Mouse (Mus musculus) neural tube, embryonic 11.5 days (tissue): ENCODE measurements at regions not wholly inside any gene's neighbourhood (a gene's known extent, or its start where the extent isn't known, plus 50 kb on each side); places are given as distances from the start of the nearest gene placed in this dataset.
"Not testable (repeated sequence)": the region's sequence is repeated elsewhere in the genome, so short reads cannot be mapped to it uniquely, and the experiment has no call there.

Experiments
- ATAC-seq: fragments of 200-750 bp; cut with Nextera tagmentation; 2 replicates; pipeline ENCODE4 v1.8.0; 2017; ENCODE audit warnings: moderate number of reproducible peaks, mild to moderate bottlenecking, moderate TSS enrichment, moderate library complexity; ENCODE audit not compliant: insufficient read depth, low FRiP score, low TSS enrichment
- DNase-seq: peaks from one replicate; pipeline ENCODE4 v3.0.0-alpha.2; 2015; ENCODE audit warnings: low spot score
- H3K27ac ChIP-seq: fragments of 300-500 bp; sonication (generic); 2 replicates; pipeline ENCODE4 v1.5.1; 2014; ENCODE audit warnings: low read depth, mild to moderate bottlenecking, low read length
- H3K27me3 ChIP-seq: fragments of 300-500 bp; sonication (generic); 2 replicates; pipeline ENCODE4 v1.6.1; 2014; ENCODE audit warnings: mild to moderate bottlenecking, low read length, mixed read lengths; ENCODE audit not compliant: control insufficient read depth, insufficient read depth
- H3K36me3 ChIP-seq: fragments of 300-500 bp; sonication (generic); 2 replicates; pipeline ENCODE4 v1.6.1; 2014; ENCODE audit warnings: mild to moderate bottlenecking, low read length, moderate library complexity, mixed read lengths; ENCODE audit not compliant: control insufficient read depth, insufficient read depth
- H3K4me1 ChIP-seq: fragments of 300-500 bp; sonication (generic); 2 replicates; pipeline ENCODE4 v1.6.1; 2014; ENCODE audit warnings: low read length, mixed read lengths; ENCODE audit not compliant: control insufficient read depth, insufficient read depth
- H3K4me2 ChIP-seq: fragments of 300-500 bp; sonication (generic); 2 replicates; pipeline ENCODE4 v1.6.1; 2014; ENCODE audit warnings: low read depth, mild to moderate bottlenecking, moderate library complexity
- H3K4me3 ChIP-seq: fragments of 300-500 bp; sonication (generic); 2 replicates; pipeline ENCODE4 v1.5.1; 2014; ENCODE audit warnings: low read depth, low read length
- H3K9ac ChIP-seq: fragments of 300-500 bp; sonication (generic); 2 replicates; pipeline ENCODE4 v1.6.1; 2014; ENCODE audit warnings: mild to moderate bottlenecking, low read length
- H3K9me3 ChIP-seq: fragments of 300-500 bp; sonication (generic); 2 replicates; pipeline ENCODE4 v1.6.1; 2016; ENCODE audit warnings: low read length; ENCODE audit not compliant: control insufficient read depth
- WGBS: fragments of 180-500 bp; shearing (Covaris S2); extraction: QIAGEN DNeasy Blood & Tissue Kit; methylation state at CpG from one replicate; pipeline ENCODE4 v1.1.7; 2014; 5-methylcytosine and 5-hydroxymethylcytosine counted together

DNA sequence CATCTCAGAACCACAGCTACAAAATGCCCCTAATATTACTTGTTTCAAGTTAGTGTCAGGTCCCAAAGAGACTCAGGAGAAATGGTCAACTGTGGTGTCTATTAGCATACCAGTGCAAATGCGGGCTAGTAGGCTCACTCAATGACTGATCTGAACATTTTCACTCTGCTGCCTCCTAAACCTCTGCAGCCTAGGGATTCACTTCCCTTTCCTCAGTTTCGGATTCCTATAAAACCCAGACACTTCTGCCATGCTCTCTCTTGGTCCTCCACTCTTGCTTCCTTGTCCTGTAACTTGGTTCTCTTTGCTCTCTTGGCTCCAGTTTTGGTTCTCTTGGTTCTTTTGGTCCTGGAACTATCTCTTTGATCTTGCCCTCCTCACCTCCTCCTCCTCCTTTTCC is 206.3 kb upstream of the Spef2 start:
- Histone ChIP-seq H3K36me3 (no peaks in the 10 kb centered on the region), H3K4me1 (no peaks in the 10 kb centered on the region), H3K4me3 (no peak overlapping the region), H3K9ac (no peak overlapping the region), H3K9me3 (no peaks in the 10 kb centered on the region), H3K4me2 (no peak overlapping the region), H3K27ac (no peak overlapping the region), H3K27me3 (no peaks in the 10 kb centered on the region)
- ATAC-seq (no peak), DNase-seq (no peak)
- WGBS: 88% methylated on average over 2 of the region's 2 CpGs

DNA sequence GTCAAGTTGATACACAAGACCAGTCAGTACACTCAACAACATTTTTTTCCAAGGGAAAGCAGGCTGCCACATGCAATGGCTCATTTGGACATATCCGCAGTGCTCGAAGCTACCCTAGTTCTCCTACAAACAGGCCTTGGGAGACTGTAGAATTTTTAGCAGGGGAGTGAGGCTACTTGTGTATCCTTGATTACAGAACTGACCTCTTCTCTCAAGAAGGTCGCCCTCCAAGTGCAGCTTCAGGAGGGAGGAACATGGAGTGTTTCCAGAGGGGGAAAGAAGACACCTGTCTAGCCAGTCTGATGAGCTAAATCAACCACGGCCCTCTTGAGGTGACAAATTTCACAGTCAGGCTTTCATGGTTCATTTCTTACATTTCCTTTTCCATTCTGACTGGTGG is 202.0 kb upstream of the Prlr start:
- Histone ChIP-seq H3K9me3 (no peaks in the 10 kb centered on the region), H3K4me2 (no peak overlapping the region), H3K9ac (no peak overlapping the region), H3K27ac (no peak overlapping the region), H3K4me3 (no peak overlapping the region), H3K4me1 (no peaks in the 10 kb centered on the region), H3K27me3 (no peaks in the 10 kb centered on the region), H3K36me3 (no peaks in the 10 kb centered on the region)
- no peak for DNase-seq
- no peak for ATAC-seq
- 72% methylated on average over 4 of the region's 4 CpGs for WGBS

DNA sequence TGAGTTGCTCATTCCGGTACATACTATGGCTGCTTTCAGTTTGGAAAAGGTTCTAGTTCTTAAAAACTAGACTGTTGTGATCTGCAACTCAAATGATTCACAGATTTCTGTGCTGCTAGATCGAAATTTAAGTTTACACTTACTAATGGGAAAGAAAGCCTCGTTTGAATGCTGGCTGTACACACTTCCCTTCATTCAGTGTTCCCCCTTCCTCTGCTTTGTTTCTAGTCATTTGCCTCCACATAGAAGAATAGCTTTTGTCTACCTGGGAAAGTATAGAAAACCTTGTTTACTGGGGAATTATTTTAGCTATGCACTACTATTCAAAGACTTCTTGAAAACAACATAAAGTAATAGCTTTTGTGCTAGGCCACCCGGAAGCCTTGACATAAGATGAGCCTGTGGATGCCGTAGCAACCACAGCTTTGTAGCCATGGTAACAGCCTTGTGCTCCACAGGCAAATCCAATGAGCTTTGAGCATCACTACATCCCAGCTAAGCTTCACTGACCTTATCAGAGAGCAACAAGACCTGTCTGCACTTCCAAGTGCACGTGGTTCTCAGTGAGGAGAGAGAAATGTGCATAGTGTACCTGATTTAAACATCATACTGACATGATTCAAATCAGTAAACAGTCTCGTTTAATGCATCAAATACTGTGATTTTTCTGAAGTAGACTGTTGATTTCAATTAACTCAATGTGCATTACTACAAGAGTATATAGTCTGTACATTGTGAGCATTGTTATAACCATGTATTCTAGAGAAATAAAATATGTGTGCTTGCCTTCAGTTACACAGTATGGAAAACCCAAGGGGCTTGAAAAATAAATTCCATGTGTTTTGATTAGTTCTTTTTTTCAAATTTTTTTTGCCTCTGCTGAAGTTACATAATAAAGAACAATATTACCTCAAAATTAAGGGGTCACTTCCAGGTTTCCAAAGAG is 165.5 kb upstream of the Prlr start:
- H3K4me3 ChIP-seq: no peak overlapping the region
- H3K4me2 ChIP-seq: no peak overlapping the region
- WGBS: 53% methylated on average over 7 of the region's 7 CpGs
- ATAC-seq (peak; percentile 70), DNase-seq (peak; percentile 24)
- no peaks in the 10 kb centered on the region for H3K4me1 ChIP-seq
- H3K9ac ChIP-seq: no peak overlapping the region
- no peaks in the 10 kb centered on the region for H3K9me3 ChIP-seq
- H3K36me3 ChIP-seq: no peaks in the 10 kb centered on the region
- no peak overlapping the region for H3K27ac ChIP-seq
- no peaks in the 10 kb centered on the region for H3K27me3 ChIP-seq

DNA sequence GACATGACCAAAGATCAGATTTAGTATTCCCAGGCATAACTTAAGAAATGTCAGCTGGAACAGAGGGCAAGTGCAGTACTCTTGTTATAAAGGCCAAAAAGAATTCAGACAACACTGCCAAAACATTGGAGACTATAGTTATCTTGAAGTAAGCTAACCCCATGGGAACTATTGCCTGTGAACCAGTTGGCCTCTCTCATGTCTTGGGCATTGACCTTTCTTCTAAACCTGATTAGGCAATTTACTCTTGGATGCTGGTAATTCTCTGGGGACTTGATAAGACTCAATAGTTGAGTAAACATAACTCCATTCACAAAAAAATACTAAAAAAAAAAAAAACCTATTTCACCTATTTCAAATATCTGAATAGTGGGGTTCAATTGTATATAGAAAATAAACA is 159.8 kb upstream of the Prlr start:
- no peak overlapping the region for H3K27ac ChIP-seq
- DNase-seq (no peak), ATAC-seq (no peak)
- no peaks in the 10 kb centered on the region for H3K27me3 ChIP-seq
- H3K36me3 ChIP-seq: no peaks in the 10 kb centered on the region
- H3K9ac ChIP-seq: no peak overlapping the region
- H3K9me3 ChIP-seq: no peaks in the 10 kb centered on the region
- no peak overlapping the region for H3K4me3 ChIP-seq
- no peak overlapping the region for H3K4me2 ChIP-seq
- no peaks in the 10 kb centered on the region for H3K4me1 ChIP-seq

DNA sequence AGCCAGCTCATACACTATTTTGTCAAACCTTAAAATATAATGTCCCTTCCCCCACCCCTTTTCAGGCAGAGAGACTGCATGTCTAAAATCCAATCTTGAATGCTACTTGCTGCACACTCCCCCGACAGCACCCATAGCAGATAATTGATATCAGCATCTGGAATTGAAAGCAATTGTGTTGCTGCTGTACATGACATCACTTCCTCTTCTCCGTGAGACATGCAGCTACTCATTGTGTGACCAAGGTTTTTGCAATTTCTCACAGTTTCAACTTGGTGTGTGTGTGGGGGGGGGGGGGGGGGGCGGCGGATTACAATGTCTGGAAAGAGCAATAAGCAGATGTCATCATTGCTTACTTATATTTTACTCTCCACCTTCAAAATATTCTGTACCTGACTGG is 147.1 kb upstream of the Prlr start:
- Histone ChIP-seq H3K4me3 (no peak overlapping the region), H3K36me3 (no peaks in the 10 kb centered on the region), H3K9ac (no peak overlapping the region), H3K4me2 (no peak overlapping the region), H3K9me3 (no peaks in the 10 kb centered on the region), H3K27me3 (no peaks in the 10 kb centered on the region), H3K4me1 (no peaks in the 10 kb centered on the region), H3K27ac (no peak overlapping the region)
- no peak for DNase-seq
- WGBS: 85% methylated on average over 4 of the region's 4 CpGs
- no peak for ATAC-seq

DNA sequence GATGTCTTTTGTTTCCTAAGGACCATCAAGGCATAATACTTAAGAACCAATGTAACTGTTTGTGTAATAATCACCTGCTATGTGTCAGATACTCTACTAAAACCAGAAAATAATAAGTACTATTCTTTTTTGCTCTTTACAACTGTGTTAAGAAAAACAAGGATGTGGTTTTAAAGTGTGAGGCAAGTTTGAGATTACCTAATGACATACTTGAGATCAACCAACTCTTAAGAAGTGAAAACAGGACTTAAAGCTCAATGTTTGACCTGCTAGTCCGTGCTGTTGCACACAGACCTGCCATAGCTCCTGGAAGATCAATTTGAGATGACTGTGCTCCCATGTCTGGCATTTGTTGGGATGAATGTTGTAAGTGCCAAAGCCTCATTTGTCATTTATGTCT is 141.5 kb upstream of the Prlr start:
- ATAC-seq (no peak), DNase-seq (no peak)
- no peaks in the 10 kb centered on the region for H3K9me3 ChIP-seq
- H3K27me3 ChIP-seq: no peaks in the 10 kb centered on the region
- H3K27ac ChIP-seq: no peak overlapping the region
- no peaks in the 10 kb centered on the region for H3K4me1 ChIP-seq
- no peak overlapping the region for H3K4me3 ChIP-seq
- H3K4me2 ChIP-seq: no peak overlapping the region
- 82% methylated on average over 1 of the region's 1 CpGs for WGBS
- no peaks in the 10 kb centered on the region for H3K36me3 ChIP-seq
- no peak overlapping the region for H3K9ac ChIP-seq

DNA sequence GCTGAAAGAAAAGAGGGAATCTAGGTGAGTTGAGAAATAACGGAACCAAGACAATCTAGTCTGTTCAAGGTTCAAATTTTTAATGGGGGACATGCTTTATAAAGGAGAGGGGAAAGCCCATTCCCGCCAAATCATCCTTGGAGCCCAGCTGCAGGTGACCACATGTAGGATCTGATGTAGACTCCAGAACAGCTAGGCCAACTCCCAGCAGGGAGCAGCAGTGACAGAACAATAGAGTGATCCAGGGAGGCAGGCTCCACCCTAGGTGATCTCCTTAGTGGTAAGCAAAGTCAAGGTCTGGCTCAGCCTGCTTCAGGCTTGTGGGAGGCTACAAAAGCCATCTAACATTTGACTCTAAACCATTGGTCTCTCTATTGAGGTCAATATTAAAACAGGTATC is 140.5 kb upstream of the Prlr start:
- not testable (repeated sequence) for H3K27ac ChIP-seq, H3K4me1 ChIP-seq, H3K9me3 ChIP-seq, H3K4me3 ChIP-seq, H3K36me3 ChIP-seq, ATAC-seq, H3K27me3 ChIP-seq, H3K9ac ChIP-seq, H3K4me2 ChIP-seq, DNase-seq
- WGBS: 80% methylated on average over 2 of the region's 2 CpGs

DNA sequence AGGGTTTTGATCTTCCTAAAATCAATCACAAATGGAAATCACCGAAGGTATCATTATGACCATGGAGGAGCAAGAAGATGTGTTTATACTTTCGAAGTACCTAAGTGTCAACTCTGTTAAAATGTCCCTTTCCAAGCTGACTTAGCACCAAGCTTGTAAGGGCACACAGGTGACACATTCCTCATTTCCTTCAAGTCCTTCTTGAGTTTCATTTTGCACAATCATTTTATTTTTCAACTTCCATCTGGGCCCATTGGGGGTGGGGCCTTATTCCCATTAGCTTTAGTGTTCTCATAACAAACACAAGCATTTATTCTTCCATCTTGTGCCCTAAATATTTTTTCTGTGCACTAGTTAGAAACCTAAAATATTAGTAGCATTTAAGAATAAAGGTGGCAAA is 103.5 kb upstream of the Prlr start:
- Histone ChIP-seq H3K9me3 (no peaks in the 10 kb centered on the region), H3K4me2 (no peak overlapping the region), H3K4me3 (no peak overlapping the region), H3K4me1 (no peaks in the 10 kb centered on the region), H3K9ac (no peak overlapping the region), H3K36me3 (no peaks in the 10 kb centered on the region), H3K27ac (no peak overlapping the region), H3K27me3 (no peaks in the 10 kb centered on the region)
- WGBS: 100% methylated on average over 2 of the region's 2 CpGs
- no peak for DNase-seq
- ATAC-seq: no peak

DNA sequence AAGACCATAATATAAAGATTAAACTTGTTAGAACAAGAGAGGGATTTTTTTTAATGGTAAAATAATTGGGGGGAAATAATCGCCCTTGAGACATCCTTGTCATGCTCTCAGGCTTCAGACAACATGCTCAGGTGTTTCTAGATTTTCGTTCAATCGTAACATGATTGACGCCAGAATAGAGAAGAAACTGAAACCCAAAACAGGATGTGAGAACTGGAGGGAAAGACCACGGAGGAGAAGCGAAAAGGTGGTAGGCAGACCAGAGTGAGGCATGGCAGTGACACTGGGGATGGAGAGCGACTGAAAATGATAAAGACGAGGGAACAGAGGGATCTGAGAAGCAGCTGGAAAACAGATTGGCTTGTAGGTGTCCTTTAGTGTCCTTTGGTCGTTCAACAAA is 102.1 kb upstream of the Prlr start:
- Histone ChIP-seq H3K27ac (no peak overlapping the region), H3K4me2 (no peak overlapping the region), H3K9ac (no peak overlapping the region), H3K9me3 (no peaks in the 10 kb centered on the region), H3K27me3 (no peaks in the 10 kb centered on the region), H3K4me3 (no peak overlapping the region), H3K4me1 (no peaks in the 10 kb centered on the region), H3K36me3 (no peaks in the 10 kb centered on the region)
- no peak for ATAC-seq
- 75% methylated on average over 9 of the region's 9 CpGs for WGBS
- DNase-seq: no peak
